Mouse (Mus musculus) midbrain, embryonic 16.5 days (tissue): ENCODE measurements around the gene Inha. TPM values are rescaled to one million over a fixed set of nuclear protein-coding genes. Genes with fewer than 3 reads are reported as not detected.

Source experiments
- ATAC-seq: fragments of 200-750 bp; cut with Nextera tagmentation; 2 replicates; pipeline ENCODE4 v1.8.0; 2017; ENCODE audit warnings: moderate TSS enrichment
- H3K27ac ChIP-seq: fragments of 300-500 bp; sonication (generic); 2 replicates; pipeline ENCODE4 v1.5.1; 2014; ENCODE audit warnings: mild to moderate bottlenecking, low read length, mixed read lengths
- H3K27me3 ChIP-seq: fragments of 300-500 bp; sonication (generic); 2 replicates; pipeline ENCODE4 v1.6.1; 2014; ENCODE audit warnings: low read depth, low read length, mixed read lengths; ENCODE audit not compliant: control insufficient read depth, insufficient read depth
- H3K36me3 ChIP-seq: fragments of 300-500 bp; sonication (generic); 2 replicates; pipeline ENCODE4 v1.6.1; 2014; ENCODE audit warnings: mild to moderate bottlenecking, low read length, moderate library complexity, mixed read lengths; ENCODE audit not compliant: control insufficient read depth, insufficient read depth
- H3K4me1 ChIP-seq: fragments of 300-500 bp; sonication (generic); 2 replicates; pipeline ENCODE4 v1.6.1; 2014; ENCODE audit warnings: mild to moderate bottlenecking, low read length, mixed read lengths; ENCODE audit not compliant: control insufficient read depth, insufficient read depth
- H3K4me2 ChIP-seq: fragments of 300-500 bp; sonication (generic); 2 replicates; pipeline ENCODE4 v1.6.1; 2014; ENCODE audit warnings: mild to moderate bottlenecking, low read length, mixed read lengths
- H3K4me3 ChIP-seq: fragments of 300-500 bp; sonication (generic); 2 replicates; pipeline ENCODE4 v1.5.1; 2014; ENCODE audit warnings: low read depth, mild to moderate bottlenecking, low read length, moderate library complexity, mixed read lengths
- H3K9ac ChIP-seq: fragments of 300-500 bp; sonication (generic); 2 replicates; pipeline ENCODE4 v1.6.1; 2014; ENCODE audit warnings: low read depth, low read length, mixed read lengths
- H3K9me3 ChIP-seq: fragments of 300-500 bp; sonication (generic); replicated peaks from 2 replicates; pipeline ENCODE4 v1.6.1; 2014; ENCODE audit warnings: mild to moderate bottlenecking, low read length, mixed read lengths; ENCODE audit not compliant: control insufficient read depth, poor library complexity, severe bottlenecking
- WGBS: fragments of 180-500 bp; shearing (Covaris S2); extraction: QIAGEN DNeasy Blood & Tissue Kit; methylation state at CpG from one replicate; pipeline ENCODE4 v1.1.7; 2014; 5-methylcytosine and 5-hydroxymethylcytosine counted together
- polyA plus RNA-seq: library from polyadenylated mRNA; unstranded; fragments of >200 nt; fragmentation: Nextera tagmentation; extraction: Ambion mirVana; gene quantifications from 2 replicates; pipeline ENCODE4 v1.2.1, GENCODE M21; 2015

Inha gene
- polyA plus RNA-seq, 1 experiment from 2014 or later, result 21.2 TPM

- H3K27ac ChIP-seq, result no peak overlapping the region
- peaks cover 2% of the 10 kb centered on the region for H3K36me3 ChIP-seq
- no peak overlapping the region for H3K4me2 ChIP-seq
- no peak for ATAC-seq
- H3K9me3 ChIP-seq, result no peaks in the 10 kb centered on the region
- H3K4me3 ChIP-seq, result no peak overlapping the region
- 96% methylated on average over 9 of the region's 9 CpGs for WGBS
- H3K4me1 ChIP-seq, result peaks cover 16% of the 10 kb centered on the region
- no peak overlapping the region for H3K9ac ChIP-seq
- no peaks in the 10 kb centered on the region for H3K27me3 ChIP-seq
Measured at GRCm38 (mm10) chr1:75501905-75502304, 5.0 kb upstream of the Inha start.

DNA sequence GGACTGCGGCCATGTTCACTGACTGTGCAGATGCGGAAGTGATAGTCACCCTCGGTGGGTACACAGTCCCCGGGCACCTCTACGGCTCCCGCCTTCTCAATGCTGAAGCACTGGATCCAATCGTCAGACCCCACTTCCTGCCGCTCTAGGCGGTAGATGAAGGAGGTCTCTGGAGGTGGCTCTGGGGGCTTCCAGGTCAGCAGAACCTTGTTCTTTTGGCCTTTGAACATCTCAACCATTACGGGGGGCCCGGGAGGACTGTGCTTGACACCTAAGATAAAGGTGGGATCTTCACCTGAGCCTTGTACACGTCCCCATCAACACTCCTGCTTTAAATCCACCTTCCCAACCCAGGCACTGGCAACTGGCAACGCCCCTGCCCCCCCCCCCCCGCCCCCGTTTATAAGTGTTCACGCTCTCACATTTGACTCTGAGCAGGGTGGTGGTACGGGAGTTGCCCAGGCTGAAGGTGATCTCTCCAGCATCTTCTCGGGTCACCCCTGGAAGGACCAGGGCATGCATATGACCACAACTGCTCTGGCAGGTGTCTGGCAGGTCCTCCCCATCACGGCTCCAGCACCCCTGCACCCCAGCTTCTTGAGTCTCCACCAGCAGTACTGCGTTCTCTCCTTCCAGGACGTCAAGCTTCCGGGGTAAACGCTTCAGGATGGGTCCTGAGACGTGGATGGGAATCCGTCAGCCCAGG is 3.8 kb upstream of the Inha start:
- no peak for ATAC-seq
- no peak overlapping the region for H3K4me3 ChIP-seq
- H3K36me3 ChIP-seq, result peaks cover 2% of the 10 kb centered on the region
- H3K9ac ChIP-seq, result no peak overlapping the region
- no peak overlapping the region for H3K4me2 ChIP-seq
- H3K4me1 ChIP-seq, result peaks cover 22% of the 10 kb centered on the region
- no peaks in the 10 kb centered on the region for H3K9me3 ChIP-seq
- no peaks in the 10 kb centered on the region for H3K27me3 ChIP-seq
- H3K27ac ChIP-seq, result no peak overlapping the region
- 90% methylated on average over 25 of the region's 25 CpGs for WGBS

- Histone ChIP-seq H3K9me3 (no peaks in the 10 kb centered on the region), H3K36me3 (peaks cover 2% of the 10 kb centered on the region), H3K27ac (no peak overlapping the region), H3K27me3 (no peaks in the 10 kb centered on the region), H3K9ac (no peak overlapping the region), H3K4me3 (no peak overlapping the region), H3K4me1 (peaks cover 22% of the 10 kb centered on the region), H3K4me2 (no peak overlapping the region)
- ATAC-seq, result no peak
- WGBS, result 72% methylated on average over 23 of the region's 23 CpGs
Measured at GRCm38 (mm10) chr1:75503651-75503980, 3.3 kb upstream of the Inha start.

DNA sequence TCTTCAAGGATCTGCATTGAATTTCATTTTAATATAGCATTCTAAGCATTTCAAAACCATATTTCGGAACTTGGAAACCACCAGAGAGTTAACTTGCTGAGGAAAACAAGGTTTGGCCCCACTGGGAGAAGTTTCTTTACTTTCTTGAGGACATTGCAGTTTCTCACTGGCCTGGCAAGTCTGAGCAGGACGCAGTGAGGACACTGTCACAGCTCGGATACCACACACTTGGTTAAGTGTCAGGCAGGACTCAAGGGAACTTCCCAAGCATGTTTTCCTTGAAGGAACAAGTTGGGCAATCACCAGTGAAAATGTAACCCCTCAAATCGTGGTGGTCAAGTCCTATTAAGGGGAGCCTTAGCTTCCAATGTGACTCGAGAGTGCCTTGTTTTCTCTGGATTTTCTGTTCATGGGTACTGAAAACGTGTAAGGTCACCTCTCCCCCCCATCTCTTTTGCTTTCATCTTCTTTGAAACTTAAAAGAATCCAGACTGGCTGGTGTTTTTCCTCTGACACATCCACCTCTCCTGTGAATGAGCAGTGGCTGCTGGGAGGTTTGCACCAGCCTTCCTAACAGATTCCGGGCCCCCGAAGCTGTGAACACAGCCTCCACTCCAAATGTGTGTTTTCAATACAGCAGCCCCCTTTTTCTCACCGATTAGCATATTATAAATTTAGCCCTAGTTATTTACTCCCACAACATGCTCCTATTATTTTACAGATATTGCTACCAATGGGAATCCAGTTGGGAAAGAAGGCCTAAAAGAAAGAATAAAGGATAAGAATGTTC is 2.4 kb upstream of the Inha start:
- 59% methylated on average over 9 of the region's 9 CpGs for WGBS
- peaks cover 22% of the 10 kb centered on the region for H3K4me1 ChIP-seq
- peak overlapping the region; percentile 82 for H3K9ac ChIP-seq
- H3K4me3 ChIP-seq, result peak overlapping the region; percentile 57
- no peaks in the 10 kb centered on the region for H3K9me3 ChIP-seq
- H3K27me3 ChIP-seq, result no peaks in the 10 kb centered on the region
- peak overlapping the region; percentile 83 for H3K4me2 ChIP-seq
- peak overlapping the region; percentile 86 for H3K27ac ChIP-seq
- H3K36me3 ChIP-seq, result peaks cover 2% of the 10 kb centered on the region
- no peak for ATAC-seq

DNA sequence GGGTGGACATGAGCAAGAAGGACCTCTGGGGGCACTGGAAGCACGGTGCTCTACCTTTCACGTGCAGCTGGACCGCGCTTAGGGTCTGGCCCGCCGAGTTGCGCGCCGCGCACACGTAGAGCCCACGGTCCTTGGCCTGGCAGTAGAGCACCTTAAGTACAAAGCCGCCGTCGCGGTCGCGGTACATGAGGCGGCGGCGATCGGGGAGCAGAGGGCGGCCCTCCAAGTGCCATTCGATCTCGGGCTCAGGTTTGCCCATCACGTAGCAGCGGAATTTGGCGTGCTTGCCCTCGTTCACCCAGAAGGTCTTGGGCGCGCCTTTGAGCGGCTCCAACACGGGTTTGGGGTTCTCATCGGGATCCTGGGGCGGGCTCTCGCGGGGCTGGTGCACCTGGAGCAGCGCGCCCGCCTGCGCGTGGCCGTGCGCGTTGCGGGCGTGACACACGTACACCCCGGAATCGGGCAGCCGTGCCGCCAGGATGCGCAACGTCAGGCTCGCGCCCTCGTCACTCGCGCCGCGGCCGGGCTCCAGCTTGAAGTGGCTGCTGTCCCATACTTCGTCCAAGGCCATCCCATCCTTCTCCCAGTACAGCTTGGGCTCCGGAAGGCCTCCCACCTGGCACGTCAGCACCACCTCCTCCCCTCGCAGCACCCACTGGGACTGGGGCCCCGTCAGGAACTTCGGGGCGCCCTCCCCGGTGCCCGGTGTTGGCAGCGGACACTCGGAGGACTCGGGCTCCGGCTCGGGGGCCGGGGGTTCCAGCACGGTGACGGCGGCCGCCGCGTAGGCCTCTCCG is 1.5 kb upstream of the Inha start:
- peak; percentile 89 for ATAC-seq
- Histone ChIP-seq H3K36me3 (peaks cover 2% of the 10 kb centered on the region), H3K4me1 (peaks cover 22% of the 10 kb centered on the region), H3K9me3 (no peaks in the 10 kb centered on the region), H3K4me2 (peak overlapping the region; percentile 83), H3K9ac (peak overlapping the region; percentile 82), H3K27ac (peak overlapping the region; percentile 86), H3K4me3 (peak overlapping the region; percentile 57), H3K27me3 (no peaks in the 10 kb centered on the region)
- WGBS, result under 1% methylated on average over 82 of the region's 84 CpGs

- Histone ChIP-seq H3K36me3 (peaks cover 2% of the 10 kb centered on the region), H3K4me1 (peaks cover 22% of the 10 kb centered on the region), H3K4me3 (peak within 1 kb of the TSS; percentile 57), H3K9ac (peak within 1 kb of the TSS; percentile 82), H3K27ac (peak within 1 kb of the TSS; percentile 86), H3K4me2 (peak within 1 kb of the TSS; percentile 83), H3K27me3 (no peaks in the 10 kb centered on the region), H3K9me3 (no peaks in the 10 kb centered on the region)
- peak; percentile 61 for ATAC-seq
- under 1% methylated on average over 65 of the region's 65 CpGs for WGBS
Measured at GRCm38 (mm10) chr1:75505956-75506831, 683 bp upstream of the Inha start, which contains the start of gene Obsl1. Gene Obsl1 (minus strand): TSS chr1:75506452.

DNA sequence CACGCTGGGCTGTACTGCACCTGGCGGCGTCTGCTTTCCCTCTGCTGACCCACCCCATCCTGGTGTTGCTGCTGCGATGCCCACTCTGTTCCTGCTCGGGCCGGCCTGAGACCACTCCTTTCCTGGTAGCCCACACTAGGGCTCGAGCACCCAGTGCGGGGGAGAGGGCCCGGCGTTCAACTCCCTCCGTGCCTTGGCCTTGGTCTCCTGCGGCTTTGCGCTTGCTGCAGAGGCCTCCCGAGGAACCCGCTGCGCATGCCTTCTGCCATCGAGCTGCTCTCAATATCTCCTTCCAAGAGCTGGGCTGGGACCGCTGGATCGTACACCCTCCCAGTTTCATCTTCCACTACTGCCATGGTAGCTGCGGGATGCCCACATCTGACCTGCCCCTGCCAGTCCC is 2.7 kb downstream of the Inha start:
- Histone ChIP-seq H3K4me3 (no peak overlapping the region), H3K36me3 (no peaks in the 10 kb centered on the region), H3K27ac (no peak overlapping the region), H3K27me3 (no peaks in the 10 kb centered on the region), H3K4me2 (no peak overlapping the region), H3K4me1 (peaks cover 15% of the 10 kb centered on the region), H3K9me3 (no peaks in the 10 kb centered on the region), H3K9ac (no peak overlapping the region)
- ATAC-seq, result no peak
- 54% methylated on average over 20 of the region's 20 CpGs for WGBS

GRCm38 (mm10) chr1:75510154-75510553 is 3.3 kb downstream of the Inha start:
- Histone ChIP-seq H3K4me1 (peaks cover 11% of the 10 kb centered on the region), H3K9ac (no peak overlapping the region), H3K27ac (no peak overlapping the region), H3K4me3 (no peak overlapping the region), H3K36me3 (no peaks in the 10 kb centered on the region), H3K27me3 (no peaks in the 10 kb centered on the region), H3K4me2 (no peak overlapping the region), H3K9me3 (no peaks in the 10 kb centered on the region)
- WGBS, result 80% methylated on average over 5 of the region's 5 CpGs
- no peak for ATAC-seq
